Mouse (Mus musculus) embryonic facial prominence, embryonic 13.5 days (tissue): Measurements from ENCODE around the gene Cblc. TPM values are rescaled to one million over a fixed set of nuclear protein-coding genes. Genes with fewer than 3 reads are reported as not detected.

Source experiments
- ATAC-seq: fragments of 200-750 bp; cut with Nextera tagmentation; 2 replicates; pipeline ENCODE4 v1.8.0; 2017; ENCODE audit warnings: low read depth; ENCODE audit not compliant: insufficient number of reproducible peaks, insufficient read depth, low FRiP score, low TSS enrichment
- H3K27ac ChIP-seq: fragments of 300-500 bp; sonication (generic); 2 replicates; pipeline ENCODE4 v1.5.1; 2015; ENCODE audit warnings: moderate library complexity, mild to moderate bottlenecking, inconsistent platforms
- H3K27me3 ChIP-seq: fragments of 300-500 bp; sonication (generic); 2 replicates; pipeline ENCODE4 v1.6.1; 2015; ENCODE audit warnings: mild to moderate bottlenecking, inconsistent platforms
- H3K36me3 ChIP-seq: fragments of 300-500 bp; sonication (generic); 2 replicates; pipeline ENCODE4 v1.6.1; 2015; ENCODE audit warnings: mild to moderate bottlenecking, inconsistent platforms
- H3K4me1 ChIP-seq: fragments of 300-500 bp; sonication (generic); 2 replicates; pipeline ENCODE4 v1.6.1; 2015; ENCODE audit warnings: inconsistent platforms
- H3K4me2 ChIP-seq: fragments of 300-500 bp; sonication (generic); 2 replicates; pipeline ENCODE4 v1.6.1; 2015; ENCODE audit warnings: moderate library complexity, mild to moderate bottlenecking, inconsistent platforms
- H3K4me3 ChIP-seq: fragments of 300-500 bp; sonication (generic); 2 replicates; pipeline ENCODE4 v1.5.1; 2015; ENCODE audit warnings: mild to moderate bottlenecking, inconsistent platforms
- H3K9ac ChIP-seq: fragments of 300-500 bp; sonication (generic); 2 replicates; pipeline ENCODE4 v1.6.1; 2015; ENCODE audit warnings: mild to moderate bottlenecking, inconsistent platforms
- H3K9me3 ChIP-seq: fragments of 300-500 bp; sonication (generic); 2 replicates; pipeline ENCODE4 v1.6.1; 2016; ENCODE audit warnings: inconsistent platforms
- WGBS: fragments of 180-500 bp; shearing (Covaris S2); methylation state at CpG from one replicate; pipeline ENCODE4 v1.1.7; 2015; ENCODE audit warnings: mixed read lengths; 5-methylcytosine and 5-hydroxymethylcytosine counted together
- polyA plus RNA-seq: library from polyadenylated mRNA; unstranded; fragments of >200 nt; fragmentation: Nextera tagmentation; extraction: Ambion mirVana; gene quantifications from 2 replicates; pipeline ENCODE4 v1.2.1, GENCODE M21; 2015

The Cblc gene
- polyA plus RNA-seq, 1 experiment from 2014 or later: 8.1 TPM

DNA sequence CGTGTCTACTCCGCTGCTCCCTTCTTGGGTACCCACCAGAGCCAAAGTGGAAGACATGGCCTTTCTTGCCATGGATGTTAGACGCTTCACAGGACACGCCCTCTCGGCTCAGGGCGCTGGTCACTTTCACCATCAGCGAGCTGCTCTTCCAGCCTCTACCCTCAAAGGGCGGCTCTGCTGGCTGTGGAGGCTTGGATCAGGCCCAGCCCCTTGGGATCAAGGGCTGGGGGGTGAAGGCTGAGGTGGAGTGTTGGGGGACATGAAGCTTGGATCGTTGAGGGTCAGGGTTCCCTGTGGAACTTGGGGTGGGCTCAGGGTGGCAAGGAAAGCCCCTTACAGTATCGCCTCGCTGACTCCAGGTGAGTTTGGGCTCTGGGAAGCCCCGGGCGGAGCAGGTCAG, 38.0 kb downstream of the Cblc start:
- WGBS: 93% methylated on average over 13 of the region's 13 CpGs
- no peak overlapping the region for H3K4me2 ChIP-seq
- ATAC-seq: no peak
- no peaks in the 10 kb centered on the region for H3K9me3 ChIP-seq
- H3K27me3 ChIP-seq: no peaks in the 10 kb centered on the region
- peaks cover 59% of the 10 kb centered on the region for H3K36me3 ChIP-seq
- H3K4me3 ChIP-seq: no peak overlapping the region
- H3K4me1 ChIP-seq: 0 out of 2 replicates have a peak, but pooled peaks cover 6% of the 10 kb centered on the region
- no peak overlapping the region for H3K27ac ChIP-seq
- H3K9ac ChIP-seq: no peak overlapping the region

GRCm38 (mm10) chr7:19755851-19756786, 40.5 kb downstream of the Cblc start:
- no peak overlapping the region for H3K9ac ChIP-seq
- no peak overlapping the region for H3K4me3 ChIP-seq
- H3K27me3 ChIP-seq: no peaks in the 10 kb centered on the region
- ATAC-seq: no peak
- H3K4me2 ChIP-seq: no peak overlapping the region
- H3K4me1 ChIP-seq: 0 out of 2 replicates have a peak, but pooled peaks cover 7% of the 10 kb centered on the region
- no peak overlapping the region for H3K27ac ChIP-seq
- no peaks in the 10 kb centered on the region for H3K9me3 ChIP-seq
- peaks cover 42% of the 10 kb centered on the region for H3K36me3 ChIP-seq
- 79% methylated on average over 24 of the region's 24 CpGs for WGBS

GRCm38 (mm10) chr7:19755008-19755407, 41.6 kb downstream of the Cblc start:
- H3K4me2 ChIP-seq: no peak overlapping the region
- no peak overlapping the region for H3K9ac ChIP-seq
- H3K36me3 ChIP-seq: peaks cover 32% of the 10 kb centered on the region
- 91% methylated on average over 2 of the region's 2 CpGs for WGBS
- H3K9me3 ChIP-seq: no peaks in the 10 kb centered on the region
- no peak for ATAC-seq
- H3K27me3 ChIP-seq: no peaks in the 10 kb centered on the region
- H3K4me3 ChIP-seq: no peak overlapping the region
- no peak overlapping the region for H3K27ac ChIP-seq
- H3K4me1 ChIP-seq: peaks cover 11% of the 10 kb centered on the region; the same call in 1 of the 2 replicates

GRCm38 (mm10) chr7:19754065-19754464, 42.5 kb downstream of the Cblc start:
- peaks cover 23% of the 10 kb centered on the region for H3K36me3 ChIP-seq
- H3K4me3 ChIP-seq: no peak overlapping the region
- no peaks in the 10 kb centered on the region for H3K9me3 ChIP-seq
- H3K27me3 ChIP-seq: no peaks in the 10 kb centered on the region
- H3K27ac ChIP-seq: no peak overlapping the region
- ATAC-seq: no peak
- H3K9ac ChIP-seq: no peak overlapping the region
- H3K4me2 ChIP-seq: no peak overlapping the region
- peaks cover 11% of the 10 kb centered on the region; the same call in 1 of the 2 replicates for H3K4me1 ChIP-seq
- WGBS: 71% methylated on average over 1 of the region's 1 CpGs

DNA sequence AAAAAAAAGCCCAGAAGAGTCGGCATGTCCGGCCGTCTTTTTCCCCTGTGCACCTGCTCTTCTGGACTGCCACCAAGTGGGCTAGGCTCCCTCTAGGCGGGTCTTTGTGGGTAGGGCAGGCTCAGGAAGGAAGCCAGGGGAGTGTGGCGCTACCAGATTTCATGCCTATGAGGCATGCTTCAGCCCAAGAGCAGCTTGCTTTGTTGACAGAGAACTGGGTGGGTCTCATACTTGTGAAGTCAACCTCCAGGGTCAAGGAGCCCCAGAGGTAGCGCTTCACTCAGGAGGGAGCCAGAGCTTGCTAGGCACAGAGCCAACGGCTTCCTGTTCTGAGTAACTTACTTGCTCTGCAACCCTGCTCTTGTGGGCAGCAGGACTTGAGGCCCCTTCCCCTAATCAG, 43.0 kb downstream of the Cblc start:
- Histone ChIP-seq H3K9me3 (no peaks in the 10 kb centered on the region), H3K4me2 (no peak overlapping the region), H3K27me3 (no peaks in the 10 kb centered on the region), H3K27ac (no peak overlapping the region), H3K36me3 (peaks cover 19% of the 10 kb centered on the region), H3K4me3 (no peak overlapping the region), H3K9ac (no peak overlapping the region), H3K4me1 (peaks cover 11% of the 10 kb centered on the region; the same call in 1 of the 2 replicates)
- WGBS: 70% methylated on average over 7 of the region's 7 CpGs
- no peak for ATAC-seq

DNA sequence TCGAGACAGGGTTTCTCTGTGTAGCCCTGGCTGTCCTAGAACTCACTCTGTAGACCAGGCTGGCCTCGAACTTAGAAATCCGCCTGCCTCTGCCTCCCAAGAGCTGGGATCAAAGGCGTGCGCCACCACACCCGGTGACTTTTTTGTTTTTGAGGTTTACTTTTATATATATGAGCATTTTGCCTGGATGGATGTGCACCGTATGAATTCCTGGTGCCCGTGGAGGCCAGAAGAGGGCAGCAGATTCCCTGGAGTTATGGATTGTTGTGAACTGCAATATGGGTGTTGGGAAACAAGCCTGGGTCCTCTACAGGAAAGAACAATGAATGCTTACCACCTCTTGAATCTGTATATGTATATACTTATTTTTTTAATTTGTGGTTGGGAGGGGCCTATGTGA, 44.0 kb downstream of the Cblc start:
- Histone ChIP-seq H3K36me3 (peaks cover 10% of the 10 kb centered on the region), H3K27me3 (no peaks in the 10 kb centered on the region), H3K27ac (no peak overlapping the region), H3K9me3 (no peaks in the 10 kb centered on the region), H3K9ac (no peak overlapping the region), H3K4me2 (no peak overlapping the region), H3K4me3 (no peak overlapping the region), H3K4me1 (peaks cover 18% of the 10 kb centered on the region)
- 72% methylated on average over 8 of the region's 8 CpGs for WGBS
- ATAC-seq: no peak

GRCm38 (mm10) chr7:19751070-19751383, 45.6 kb downstream of the Cblc start:
- H3K4me2 ChIP-seq: peak overlapping the region; percentile 82; the same call in 1 of the 2 replicates
- peaks cover 31% of the 10 kb centered on the region for H3K4me1 ChIP-seq
- H3K4me3 ChIP-seq: no peak overlapping the region
- no peaks in the 10 kb centered on the region for H3K9me3 ChIP-seq
- ATAC-seq: no peak
- no peak overlapping the region for H3K9ac ChIP-seq
- H3K36me3 ChIP-seq: peaks cover 5% of the 10 kb centered on the region; the same call in 1 of the 2 replicates
- 54% methylated on average over 4 of the region's 4 CpGs for WGBS
- no peaks in the 10 kb centered on the region for H3K27me3 ChIP-seq
- 0 out of 2 replicates have a peak overlapping the region, but pooled peaks have one; percentile 78 for H3K27ac ChIP-seq

- Histone ChIP-seq H3K27ac (peak within 1 kb of the TSS; percentile 92), H3K4me3 (peak within 1 kb of the TSS; percentile 89), H3K4me1 (peaks cover 29% of the 10 kb centered on the region), H3K9me3 (no peaks in the 10 kb centered on the region), H3K4me2 (peak within 1 kb of the TSS; percentile 82), H3K27me3 (no peaks in the 10 kb centered on the region), H3K9ac (peak within 1 kb of the TSS; percentile 93), H3K36me3 (no peaks in the 10 kb centered on the region)
- ATAC-seq: peak; percentile 52
- WGBS: 17% methylated on average over 19 of the region's 19 CpGs
These were observed 46.2 kb downstream of the Cblc start, which contains the start of gene Nectin2 for GRCm38 (mm10) chr7:19750217-19751069. Gene Nectin2 (minus strand): TSS chr7:19750483.

GRCm38 (mm10) chr7:19749389-19750216, 47.0 kb downstream of the Cblc start:
- H3K4me2 ChIP-seq: peak overlapping the region; percentile 82
- peaks cover 8% of the 10 kb centered on the region for H3K36me3 ChIP-seq
- no peaks in the 10 kb centered on the region for H3K9me3 ChIP-seq
- H3K27me3 ChIP-seq: no peaks in the 10 kb centered on the region
- peak overlapping the region; percentile 92 for H3K27ac ChIP-seq
- H3K9ac ChIP-seq: peak overlapping the region; percentile 93
- H3K4me1 ChIP-seq: peaks cover 37% of the 10 kb centered on the region
- WGBS: under 1% methylated on average over 44 of the region's 46 CpGs
- peak overlapping the region; percentile 89 for H3K4me3 ChIP-seq
- peak; percentile 93 for ATAC-seq

- Histone ChIP-seq H3K4me2 (peak overlapping the region; percentile 82), H3K9ac (peak overlapping the region; percentile 93), H3K4me3 (peak overlapping the region; percentile 89), H3K36me3 (peaks cover 17% of the 10 kb centered on the region), H3K4me1 (peaks cover 36% of the 10 kb centered on the region), H3K27ac (peak overlapping the region; percentile 92), H3K27me3 (no peaks in the 10 kb centered on the region), H3K9me3 (no peaks in the 10 kb centered on the region)
- under 1% methylated on average over 32 of the region's 32 CpGs for WGBS
- ATAC-seq: 0 out of 2 replicates have a peak, but pooled peaks have one; percentile 3
These were observed 48.1 kb downstream of the Cblc start for GRCm38 (mm10) chr7:19748219-19749195.
